Mouse (Mus musculus) brain, embryonic 14.5 days (tissue): ENCODE data around the gene Gpx3.

Experiments
- CTCF ChIP-seq: fragments of 200-500 bp; IDR thresholded peaks from 2 replicates; pipeline ENCODE4 v1.5.1; 2012; ENCODE audit warnings: inconsistent platforms, mild to moderate bottlenecking, moderate library complexity, borderline replicate concordance; ENCODE audit not compliant: insufficient read depth, insufficient read length; ENCODE audit errors: extremely low read depth
- POLR2A ChIP-seq: fragments of 200-500 bp; IDR thresholded peaks from 2 replicates; pipeline ENCODE4 v1.6.1; 2012; ENCODE audit warnings: mild to moderate bottlenecking, inconsistent platforms, borderline replicate concordance; ENCODE audit not compliant: poor library complexity, insufficient read depth, insufficient read length, severe bottlenecking; ENCODE audit errors: extremely low read depth

DNA sequence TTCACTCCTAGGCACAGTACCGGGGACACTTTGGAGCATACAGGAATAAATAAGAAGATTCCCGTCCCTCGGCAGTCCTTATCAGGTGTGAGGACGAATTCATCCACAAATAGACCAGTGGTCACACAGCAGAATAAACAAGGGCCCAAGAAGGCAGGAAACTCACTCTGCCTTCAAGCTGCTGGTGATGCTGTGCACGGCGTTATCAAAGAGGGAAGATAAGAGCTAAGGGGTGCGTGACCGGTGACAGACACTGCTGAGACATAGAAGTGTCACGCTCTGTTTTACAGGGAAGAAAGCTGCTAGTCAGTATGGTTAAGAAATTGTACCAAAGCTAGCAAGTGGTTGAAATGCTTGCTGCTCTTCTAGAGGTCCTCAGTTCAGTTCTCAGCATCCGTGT is 22.3 kb upstream of the Gpx3 start:
- TF ChIP-seq CTCF (no peak), POLR2A (no peak)
